Mouse (Mus musculus) erythroblast, embryonic 14.5 days (primary cell): Measurements from ENCODE around the gene Mpzl2.
"Not testable (repeated sequence)": the region's sequence is repeated elsewhere in the genome, so short reads cannot be mapped to it uniquely, and the experiment has no call there.

ENCODE experiments used
- GATA1 ChIP-seq: IDR thresholded peaks from 2 replicates; pipeline ENCODE4 v1.6.1; 2012; ENCODE audit warnings: low read length, inconsistent platforms, mixed read lengths
- TAL1 ChIP-seq: IDR thresholded peaks from 3 replicates; pipeline ENCODE4 v1.6.1; 2012; ENCODE audit warnings: low read length, inconsistent platforms, mixed read lengths

GRCm38 (mm10) chr9:45037803-45038202, 1.8 kb upstream of the Mpzl2 start:
- not testable (repeated sequence) for TF ChIP-seq TAL1, GATA1
